Mouse (Mus musculus): Measurements from ENCODE around the gene Glce.

The Glce gene

DNA sequence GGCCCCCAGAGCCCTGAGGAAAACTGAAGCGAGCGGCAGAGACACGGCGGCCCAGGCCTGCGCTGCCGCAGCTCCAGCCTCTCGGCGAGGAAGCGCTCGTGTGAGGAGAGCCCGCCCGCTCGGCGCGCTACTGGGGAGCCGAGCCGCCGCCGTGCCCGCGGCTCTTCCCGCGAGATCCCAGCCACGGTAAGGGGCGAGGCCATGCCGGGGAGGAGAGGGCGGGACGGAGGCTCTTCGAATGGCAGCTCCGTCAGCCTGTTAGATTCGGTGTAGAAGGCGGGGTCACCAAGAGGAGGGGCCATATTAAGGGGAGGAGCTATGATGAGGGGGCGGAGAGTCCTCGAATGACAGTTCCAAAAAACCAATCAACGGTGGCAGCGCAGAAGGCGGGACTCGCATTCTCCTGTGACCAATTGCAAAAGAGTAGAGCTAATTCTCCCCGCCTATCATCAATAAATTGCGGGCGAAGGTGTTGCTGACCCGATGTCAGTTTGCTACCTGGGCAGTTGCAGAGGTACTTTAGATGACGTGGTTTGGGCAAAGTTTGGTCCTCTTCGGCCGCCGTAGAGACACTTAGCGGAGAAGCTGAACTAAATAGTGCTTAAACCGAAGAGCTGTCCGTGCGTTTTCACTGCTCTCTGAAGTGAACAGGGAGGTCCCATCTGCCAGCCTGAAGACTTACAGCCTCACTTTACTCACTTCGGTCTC, at the start of gene Glce:
Glce (minus strand) TSS at position 148 of the 708 bp plus-strand sequence.
- in situ Hi-C loops (cut with MboI; ENCODE audit: low sequenced_read_pairs) = no loop called here

DNA sequence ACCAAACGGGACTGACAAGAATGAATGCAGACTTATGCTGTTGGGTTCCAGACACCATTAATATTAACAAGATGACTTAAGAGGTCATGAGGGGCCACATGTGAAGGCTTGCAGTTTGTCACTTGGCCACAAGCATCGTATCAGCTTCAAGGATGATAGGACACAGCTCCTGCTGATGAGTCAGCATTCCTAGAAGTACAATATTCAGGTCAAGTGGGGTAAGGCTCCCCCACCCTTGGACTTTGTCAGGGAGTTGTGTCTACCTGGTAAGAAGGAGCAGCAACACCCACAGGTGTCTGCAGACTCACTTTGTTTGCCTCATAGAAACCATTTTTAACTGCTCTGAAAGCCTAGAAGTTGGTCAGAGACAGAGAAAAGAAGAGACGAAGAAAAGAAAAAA, 49.8 kb upstream of the Glce start:
- in situ Hi-C loops (cut with MboI; ENCODE audit: low sequenced_read_pairs) = no loop called here

DNA sequence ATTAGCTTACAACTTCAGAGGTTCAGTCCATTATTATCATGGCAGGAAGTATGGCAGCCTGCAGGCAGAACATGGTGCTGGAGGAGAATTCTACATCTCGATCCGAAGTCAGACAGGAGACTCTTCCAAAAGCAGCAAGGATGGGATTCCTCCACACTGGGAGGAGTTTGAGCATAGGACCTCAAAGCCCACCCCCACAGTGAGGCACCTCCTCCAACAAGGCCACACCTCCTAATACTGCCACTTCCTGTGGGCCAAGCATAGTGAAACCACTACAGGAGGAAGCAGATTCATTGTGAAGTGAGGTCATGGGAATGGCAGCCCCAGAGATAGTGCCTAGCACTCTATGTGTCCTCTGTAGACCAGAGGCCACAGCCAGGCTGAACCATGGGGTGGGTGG, 48.5 kb upstream of the Glce start:
- in situ Hi-C loops (cut with MboI; ENCODE audit: low sequenced_read_pairs) = no loop called here

DNA sequence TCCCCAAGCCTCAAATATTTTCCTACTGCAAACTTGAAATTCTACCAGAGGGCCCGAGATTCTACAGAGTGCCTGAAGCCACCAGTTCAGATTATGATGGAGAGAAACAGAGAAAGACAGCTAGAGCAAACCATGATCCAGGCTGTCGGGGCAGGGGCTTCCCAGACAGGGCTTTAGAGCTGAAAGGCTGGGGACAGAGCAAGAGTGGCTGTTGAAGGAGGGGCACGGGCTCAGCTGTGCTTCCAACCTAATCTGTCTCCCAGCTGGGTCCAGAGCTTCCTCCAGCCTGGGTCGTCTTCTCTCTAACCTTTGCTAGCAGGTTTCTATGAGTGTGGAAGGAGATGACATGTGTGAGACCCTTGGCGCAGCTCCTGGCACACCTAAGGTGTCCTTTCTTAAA, 44.2 kb upstream of the Glce start:
- in situ Hi-C loops (cut with MboI; ENCODE audit: low sequenced_read_pairs) = no loop called here

DNA sequence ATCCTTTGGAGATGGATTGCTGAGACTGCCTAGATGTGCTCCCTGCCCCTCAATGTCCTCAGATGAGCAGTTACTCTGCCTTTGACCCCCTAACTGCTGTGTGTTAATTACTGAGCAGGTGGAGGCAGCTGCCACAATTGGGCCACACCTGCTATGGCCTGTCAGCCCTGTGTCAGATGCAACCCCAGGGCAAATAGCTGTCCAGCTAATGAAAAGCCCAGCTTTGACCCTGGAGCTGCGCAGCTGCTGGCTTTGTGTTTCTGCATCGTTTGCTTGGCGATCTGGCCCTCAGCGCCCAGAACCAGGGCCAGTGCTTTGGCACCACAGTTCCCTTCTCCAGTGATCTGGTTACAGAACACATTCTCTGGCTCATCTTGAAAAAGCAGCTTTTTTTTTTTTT, 43.7 kb upstream of the Glce start:
- in situ Hi-C loops (cut with MboI; ENCODE audit: low sequenced_read_pairs) = no loop called here

DNA sequence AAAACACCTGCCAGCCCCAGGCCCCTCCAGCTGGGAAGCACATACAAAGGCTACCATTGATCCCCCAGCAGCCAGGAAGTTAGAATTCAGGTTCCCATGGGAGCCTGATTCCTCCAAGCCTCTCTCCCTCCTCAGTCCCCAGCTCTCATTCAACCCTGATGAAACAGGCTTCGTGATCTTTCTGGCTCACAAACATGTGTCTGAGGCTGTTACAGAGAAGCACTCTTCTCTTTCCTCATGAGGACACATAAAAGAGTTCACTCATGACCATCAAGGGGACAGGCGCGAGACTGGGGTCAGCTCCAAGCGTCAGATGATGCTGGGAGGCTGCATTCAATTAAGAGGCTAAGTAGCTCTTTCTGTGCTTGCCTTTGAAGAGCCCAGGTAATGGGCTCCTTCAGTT, 40.4 kb upstream of the Glce start:
- in situ Hi-C loops (cut with MboI; ENCODE audit: low sequenced_read_pairs) = no loop called here

DNA sequence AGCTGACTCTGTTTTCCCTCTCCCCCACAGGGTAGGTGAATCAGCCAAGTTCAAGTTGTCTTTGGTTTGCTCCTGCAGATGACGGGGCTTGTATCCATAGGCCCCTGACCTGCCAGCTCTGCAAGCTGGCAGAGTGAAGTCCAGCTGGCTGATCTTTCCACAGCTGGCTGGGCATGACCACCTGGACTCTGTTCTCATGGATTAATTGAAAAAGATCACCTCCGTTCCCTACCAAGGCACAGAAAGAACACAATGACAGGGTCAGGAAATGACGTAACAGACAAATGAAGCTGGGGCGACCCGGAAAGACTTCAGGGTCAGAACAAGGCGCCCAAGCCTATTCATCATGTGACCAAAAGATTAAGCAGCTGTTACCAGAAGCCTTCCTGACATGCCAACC, 38.3 kb upstream of the Glce start:
- in situ Hi-C loops (cut with MboI; ENCODE audit: low sequenced_read_pairs) = no loop called here

DNA sequence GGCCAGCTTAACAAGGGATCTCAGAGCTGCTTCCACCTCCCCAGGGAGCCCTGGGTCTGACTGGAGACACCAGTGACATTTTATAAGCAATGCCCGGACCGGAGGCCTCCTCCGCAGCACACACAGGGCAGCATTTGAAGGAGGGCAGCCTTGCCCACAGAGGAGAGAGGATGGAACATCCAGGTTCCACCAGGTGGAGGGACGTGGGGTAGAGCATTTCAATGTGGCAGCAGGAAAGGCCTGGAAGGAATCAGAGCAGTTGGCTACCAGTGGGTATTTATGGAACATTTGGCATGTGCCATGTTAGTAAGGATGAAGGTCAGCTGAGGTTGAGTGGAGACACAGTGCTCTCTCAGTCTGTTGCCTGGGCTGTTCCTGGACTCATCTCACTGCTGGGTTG, 36.3 kb upstream of the Glce start:
- in situ Hi-C loops (cut with MboI; ENCODE audit: low sequenced_read_pairs) = no loop called here

DNA sequence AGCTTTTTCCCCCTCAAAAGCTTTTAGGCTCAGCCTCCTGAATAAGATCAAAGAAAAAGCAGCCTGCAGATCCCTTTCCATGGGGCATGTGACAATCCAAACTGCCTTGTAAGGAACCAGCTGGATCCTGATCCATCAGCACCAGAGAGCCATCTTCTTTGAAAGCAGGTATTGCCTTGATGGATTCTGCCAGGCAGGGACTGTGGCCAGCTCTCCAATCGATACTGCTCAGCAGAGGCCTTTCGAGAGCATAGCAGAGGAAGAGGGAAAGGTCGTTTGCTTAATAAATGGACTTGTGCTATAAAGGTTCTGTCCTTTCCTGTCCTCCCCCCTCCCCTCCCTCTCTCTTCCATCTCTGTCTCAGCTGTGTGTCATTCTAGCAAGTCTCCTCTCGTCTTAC, 33.4 kb upstream of the Glce start:
- in situ Hi-C loops (cut with MboI; ENCODE audit: low sequenced_read_pairs) = no loop called here

DNA sequence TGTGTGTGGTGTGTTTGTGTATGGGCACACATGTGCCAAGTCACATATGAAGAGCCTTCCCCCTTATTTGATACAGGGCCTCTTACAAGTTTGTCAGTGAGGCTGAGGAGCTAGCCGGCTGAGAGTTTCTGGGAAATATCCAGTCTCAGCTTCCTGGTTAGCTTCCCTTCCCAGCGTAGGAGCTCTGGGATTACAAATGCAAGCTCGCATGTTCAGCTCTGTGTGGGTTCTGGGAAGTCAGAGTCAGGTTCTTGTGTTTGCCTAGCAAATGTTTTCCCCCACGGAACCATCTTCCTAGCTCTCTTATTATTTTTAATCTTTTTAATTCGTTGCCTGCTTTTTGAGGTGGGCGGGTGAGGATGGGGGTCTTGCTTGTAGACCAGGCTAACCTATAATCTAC, 32.9 kb upstream of the Glce start:
- in situ Hi-C loops (cut with MboI; ENCODE audit: low sequenced_read_pairs) = no loop called here

DNA sequence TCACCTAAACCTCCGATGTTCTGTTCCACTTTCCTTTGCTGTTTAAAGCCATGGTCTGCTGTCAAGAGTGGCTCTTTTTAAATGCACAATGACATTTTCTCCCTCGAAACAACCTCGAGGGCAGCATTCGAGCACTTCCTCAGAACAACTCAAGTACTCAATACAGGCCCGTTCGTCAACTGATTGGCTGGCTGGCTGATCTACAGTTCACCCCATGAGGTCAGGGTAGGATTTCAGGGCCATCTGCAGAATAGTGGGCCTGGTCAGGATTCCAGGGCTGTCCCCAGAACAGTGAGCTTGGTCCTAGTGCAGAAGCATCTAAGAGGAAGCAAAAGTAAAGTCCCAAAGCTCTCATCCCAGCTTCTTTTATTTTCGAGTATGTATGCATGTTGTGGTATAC, 32.5 kb upstream of the Glce start:
- in situ Hi-C loops (cut with MboI; ENCODE audit: low sequenced_read_pairs) = no loop called here

DNA sequence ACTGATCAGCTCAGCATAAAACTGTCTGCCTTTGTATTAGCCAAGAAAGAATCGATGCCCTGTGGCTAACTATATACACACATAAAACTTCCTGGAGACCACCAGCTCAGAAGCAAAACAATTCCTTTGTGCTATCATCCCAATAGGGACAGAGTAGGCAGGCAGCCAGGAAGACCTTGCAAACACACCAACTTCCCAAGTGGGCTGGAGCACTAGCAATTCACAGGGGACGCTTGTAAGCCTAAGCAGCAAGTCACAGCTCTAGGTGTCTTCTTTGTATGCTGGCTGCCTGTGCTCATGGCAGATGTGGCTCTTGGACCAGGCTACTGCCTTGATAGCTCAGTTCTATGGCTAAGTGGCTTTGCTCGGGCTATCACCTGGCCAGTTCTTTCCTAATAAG, 32.1 kb upstream of the Glce start:
- in situ Hi-C loops (cut with MboI; ENCODE audit: low sequenced_read_pairs) = no loop called here

DNA sequence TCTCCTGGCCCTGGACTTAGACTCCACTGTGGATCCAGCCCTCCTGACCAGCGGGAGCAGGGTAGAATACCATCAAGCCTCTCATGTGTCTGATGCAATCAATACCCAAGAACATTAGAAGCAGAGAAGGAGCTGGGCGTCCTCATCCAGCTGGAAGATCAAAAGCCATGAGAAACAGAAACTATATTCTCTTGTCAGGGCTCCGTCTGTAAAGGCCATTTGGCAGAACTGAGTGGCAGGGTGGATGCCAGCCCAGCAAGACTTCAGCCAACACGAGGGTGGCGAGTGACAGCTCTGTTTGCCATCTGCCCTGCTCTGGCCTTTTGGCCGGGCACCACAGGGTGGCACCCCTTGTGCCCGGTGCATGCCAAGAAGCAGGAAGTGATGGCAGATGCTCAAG, 30.8 kb upstream of the Glce start:
- in situ Hi-C loops (cut with MboI; ENCODE audit: low sequenced_read_pairs) = no loop called here

DNA sequence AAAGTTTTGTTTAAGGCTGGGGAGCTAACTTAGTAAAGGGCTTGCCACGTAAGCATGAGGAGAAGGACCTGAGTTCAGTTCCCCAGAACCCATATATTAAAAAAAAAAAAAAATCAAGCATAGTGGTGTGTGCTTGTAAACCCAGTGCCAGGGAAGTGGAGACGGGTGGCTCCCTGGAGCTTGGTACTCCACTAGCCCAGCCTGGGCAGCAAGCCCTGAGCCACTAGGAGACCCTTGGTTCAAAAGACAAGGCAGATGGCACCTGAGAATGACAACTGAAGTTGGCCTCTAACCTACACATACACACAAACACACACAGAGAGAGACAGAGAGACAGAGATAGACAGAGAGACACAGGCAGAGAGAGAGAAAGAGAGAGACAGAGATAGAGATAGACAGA, 30.1 kb upstream of the Glce start:
- in situ Hi-C loops (cut with MboI; ENCODE audit: low sequenced_read_pairs) = no loop called here

DNA sequence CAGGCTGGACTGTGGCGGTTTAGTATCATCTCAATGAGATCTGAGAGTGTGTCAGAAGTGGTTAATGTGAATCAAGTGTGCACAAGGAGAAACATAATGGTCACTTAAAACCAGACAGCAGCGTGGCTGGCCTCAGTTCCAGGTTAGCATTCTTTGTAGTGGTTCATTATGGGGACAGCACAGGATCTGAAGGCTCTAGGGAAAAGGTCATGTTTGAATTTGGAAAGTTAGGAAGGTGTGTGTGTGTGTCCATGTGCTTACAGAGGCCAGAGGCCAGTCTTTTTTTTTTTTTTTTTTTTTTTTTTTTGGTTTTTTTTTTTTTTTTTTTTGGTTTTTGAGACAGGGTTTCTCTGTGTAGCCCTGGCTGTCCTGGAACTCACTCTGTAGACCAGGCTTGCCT, 22.7 kb upstream of the Glce start:
- in situ Hi-C loops (cut with MboI; ENCODE audit: low sequenced_read_pairs) = no loop called here

DNA sequence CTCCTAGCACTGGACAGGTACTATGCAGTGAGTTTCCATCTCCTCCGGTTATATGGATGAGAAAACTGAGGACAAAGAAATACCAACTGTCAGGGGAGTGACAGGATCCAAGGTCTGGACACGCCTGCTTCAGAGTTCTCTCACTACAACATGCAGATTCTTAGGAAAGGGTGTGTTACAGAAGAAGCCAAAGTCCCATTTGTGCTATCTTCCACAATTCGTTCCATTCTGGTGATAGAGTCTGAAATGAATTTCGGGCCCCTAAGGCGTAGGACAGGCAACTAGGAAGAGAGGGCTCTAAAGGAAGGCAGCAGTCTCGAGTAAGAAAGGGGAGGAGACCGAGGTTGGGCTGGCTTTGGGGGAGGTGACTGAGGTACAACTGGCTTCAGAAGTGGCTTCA, 21.0 kb upstream of the Glce start:
- in situ Hi-C loops (cut with MboI; ENCODE audit: low sequenced_read_pairs) = no loop called here

DNA sequence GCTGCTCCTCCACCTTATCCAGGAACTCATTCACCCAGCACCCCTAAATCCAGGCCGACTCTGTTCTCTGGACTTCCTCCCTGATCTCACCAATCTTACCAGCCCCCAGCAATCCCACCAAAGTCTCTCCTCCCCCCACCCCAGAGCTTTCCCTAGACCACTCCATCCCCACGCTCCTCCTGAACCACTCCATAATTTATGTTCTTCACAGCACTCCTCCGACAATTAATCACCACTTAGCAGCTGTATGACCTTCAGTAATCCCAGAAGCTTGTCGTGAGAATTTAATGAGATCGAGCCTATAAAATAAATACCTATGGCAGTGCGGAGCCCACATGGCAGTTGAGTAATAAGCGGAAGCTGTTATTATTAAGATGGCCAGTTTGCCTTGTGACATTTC, 16.6 kb upstream of the Glce start:
- in situ Hi-C loops (cut with MboI; ENCODE audit: low sequenced_read_pairs) = no loop called here

DNA sequence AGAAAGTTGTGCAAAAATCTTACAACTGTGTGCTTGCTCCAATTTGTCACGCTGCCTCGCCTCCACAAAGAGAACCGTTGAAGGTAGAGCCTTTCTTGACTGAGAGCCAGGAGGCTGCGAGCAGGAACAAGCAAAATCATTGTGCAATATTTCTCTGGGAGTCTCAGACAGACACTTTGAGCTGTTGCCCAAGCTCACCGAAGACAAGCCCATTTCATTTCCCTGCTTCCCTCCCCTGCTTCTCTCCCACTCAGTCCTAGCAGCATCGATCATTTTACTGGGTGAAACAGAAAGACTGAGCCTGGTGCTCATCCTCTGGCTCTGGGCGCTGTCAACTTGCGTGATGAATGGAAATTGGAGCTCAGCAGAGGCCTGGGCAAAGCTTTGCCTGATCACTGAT, 14.8 kb upstream of the Glce start:
- in situ Hi-C loops (cut with MboI; ENCODE audit: low sequenced_read_pairs) = no loop called here

DNA sequence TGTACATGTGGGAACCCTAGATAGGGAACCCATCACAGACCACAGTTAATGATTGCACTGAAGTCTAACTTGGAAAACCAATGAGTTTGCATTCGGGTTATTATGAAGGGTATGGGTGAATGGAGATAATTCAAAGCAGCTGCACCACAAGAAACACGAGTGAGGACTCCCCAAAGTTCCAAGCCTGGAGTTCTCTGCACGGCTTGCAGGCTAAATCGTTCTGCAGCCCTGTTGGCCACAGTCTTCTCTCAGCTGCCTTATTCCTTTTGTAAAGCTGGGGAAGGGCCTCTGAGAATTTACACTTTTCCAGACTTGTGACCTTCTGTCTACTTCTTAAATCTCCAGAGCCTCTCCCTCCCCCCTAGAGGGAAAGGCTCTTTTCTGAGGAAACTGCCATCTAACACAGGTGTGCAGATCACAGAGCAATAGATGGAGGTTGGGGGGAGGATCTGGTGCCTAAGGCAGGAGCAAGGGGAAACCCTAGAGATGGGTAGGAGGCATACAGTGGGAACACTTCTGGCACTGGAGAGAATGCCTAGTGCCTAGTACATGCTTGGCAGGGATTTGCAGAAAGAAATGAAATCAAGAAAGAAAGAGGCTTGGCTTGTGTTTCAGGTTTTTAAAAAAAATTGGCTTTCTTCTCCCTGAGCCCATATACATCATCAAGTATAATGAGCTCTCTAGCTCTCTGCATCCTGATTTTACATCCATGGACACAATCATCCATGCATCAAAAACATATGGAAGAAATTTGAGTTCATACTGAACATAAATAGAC, 9.7 kb upstream of the Glce start:
- in situ Hi-C loops (cut with MboI; ENCODE audit: low sequenced_read_pairs) = no loop called here

DNA sequence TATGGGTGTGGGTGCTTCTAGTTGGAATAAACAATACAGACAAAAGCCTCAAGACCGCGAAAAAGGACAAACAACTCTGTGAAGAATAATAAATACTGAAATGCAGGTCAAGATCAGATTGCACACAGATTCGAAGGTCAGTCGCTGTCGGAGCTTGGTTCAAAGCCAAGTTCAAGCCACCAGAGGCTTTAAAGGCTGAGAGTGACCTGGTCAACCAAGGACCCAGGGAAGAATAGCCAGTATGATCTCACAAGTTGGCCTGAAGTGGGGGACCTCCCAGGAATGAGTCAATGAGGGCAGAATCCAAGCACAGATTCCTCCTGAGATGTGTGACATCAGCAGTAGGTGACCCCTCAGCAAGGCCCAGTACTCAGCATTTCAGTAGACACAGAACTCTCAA, 8.3 kb upstream of the Glce start:
- in situ Hi-C loops (cut with MboI; ENCODE audit: low sequenced_read_pairs) = no loop called here

DNA sequence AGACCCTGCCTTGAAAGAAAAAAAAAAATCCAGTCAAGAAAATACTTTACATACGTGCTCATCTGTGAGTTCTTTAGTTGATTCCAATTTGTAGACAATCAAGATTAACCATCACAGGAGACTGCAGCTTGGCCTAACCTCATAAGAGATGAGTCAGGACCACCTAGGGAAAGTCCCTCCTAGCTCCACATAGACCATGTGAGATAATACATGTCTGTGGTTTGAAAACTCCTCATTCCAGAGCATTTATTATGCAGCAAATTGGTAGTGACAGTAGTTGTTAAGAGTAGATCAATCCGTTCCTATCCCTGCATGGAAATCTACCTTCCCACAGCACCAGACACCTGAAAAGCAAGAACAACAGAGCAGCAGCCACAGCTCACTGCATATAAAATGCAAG, 5.6 kb upstream of the Glce start:
- in situ Hi-C loops (cut with MboI; ENCODE audit: low sequenced_read_pairs) = no loop called here

DNA sequence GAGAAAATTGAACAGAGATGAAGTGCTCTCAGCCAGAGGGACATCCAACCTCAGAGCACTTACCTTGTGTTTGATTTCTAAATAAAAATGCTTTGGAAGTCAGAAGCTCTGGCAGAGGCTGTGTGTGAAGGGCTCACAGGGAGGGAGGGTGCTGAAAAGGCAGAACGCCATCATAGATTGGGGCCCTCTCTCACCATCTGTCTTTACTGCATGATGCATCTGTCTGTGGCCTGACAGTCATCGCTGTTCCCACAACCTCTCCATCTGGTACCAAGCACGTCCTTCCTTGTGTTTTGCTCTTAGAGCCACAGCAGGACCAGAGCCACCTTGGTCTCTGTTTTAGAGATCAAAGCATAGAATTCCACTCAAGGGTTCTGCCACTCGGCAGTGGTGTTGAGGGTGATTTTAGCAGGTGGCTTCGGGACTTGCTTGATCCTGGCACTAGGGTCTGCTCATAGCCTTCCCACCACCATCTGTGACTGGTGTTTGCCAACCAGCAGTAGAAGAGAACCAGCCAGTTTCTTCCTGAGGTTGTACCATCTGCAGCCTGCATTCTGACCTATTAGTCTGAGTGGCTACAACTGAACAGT, 3.6 kb upstream of the Glce start:
- in situ Hi-C loops (cut with MboI; ENCODE audit: low sequenced_read_pairs) = no loop called here
